Mouse (Mus musculus): ENCODE results near the gene Lrp10.

DNA sequence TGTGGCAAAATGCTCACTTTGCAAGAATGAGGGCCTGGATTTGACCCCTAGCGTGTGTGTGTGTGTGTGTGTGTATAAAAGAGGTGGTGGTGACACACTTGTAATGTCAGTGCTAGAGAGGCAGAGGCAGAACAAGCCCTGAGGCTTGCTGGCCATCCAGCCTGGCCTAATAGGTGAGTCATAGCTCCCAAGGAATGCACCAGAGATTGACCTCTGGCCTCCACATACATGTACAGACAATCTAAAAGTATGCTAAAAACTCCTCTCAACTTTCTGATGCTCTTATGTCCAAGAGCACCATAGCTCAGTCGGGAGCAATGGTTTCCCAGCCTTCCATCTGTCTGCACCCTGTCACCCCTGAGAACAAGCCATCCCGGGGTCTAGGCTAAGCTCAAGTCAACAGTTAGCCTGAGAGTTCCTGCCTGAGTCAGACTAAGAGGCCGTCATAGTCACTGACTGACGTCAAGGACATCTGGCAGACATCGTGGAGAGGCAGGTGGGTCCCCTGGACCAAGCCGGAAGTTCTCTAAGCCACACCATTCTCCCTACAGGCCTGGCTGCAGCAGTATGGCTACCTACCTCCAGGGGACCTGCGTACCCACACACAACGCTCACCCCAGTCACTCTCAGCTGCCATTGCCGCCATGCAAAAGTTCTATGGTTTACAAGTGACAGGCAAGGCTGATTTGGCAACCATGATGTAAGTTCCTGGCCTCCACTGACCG lies 28.6 kb upstream of the Lrp10 start:
- TF ChIP-seq CTCF (conservative IDR thresholded peaks at IDR 0.05; ENCODE audit: low read length) (no peak), NANOG (IDR thresholded peaks at IDR 0.05; ENCODE audit: borderline replicate concordance, low read length) (no peak)

Data from E14TG2a.4 (cell line).